Mouse (Mus musculus) forebrain, embryonic 11.5 days (tissue): ENCODE results near the gene Gm9044. TPM values are rescaled to one million over a fixed set of nuclear protein-coding genes. Genes with fewer than 3 reads are reported as not detected.
"Not testable (repeated sequence)": the region's sequence is repeated elsewhere in the genome, so short reads cannot be mapped to it uniquely, and the experiment has no call there.

Source experiments
- ATAC-seq: fragments of 200-750 bp; cut with Nextera tagmentation; replicated peaks from 2 replicates; pipeline ENCODE4 v1.8.0; 2017; ENCODE audit warnings: moderate TSS enrichment; ENCODE audit not compliant: low FRiP score
- DNase-seq: peaks from one replicate; pipeline ENCODE4 v3.0.0-alpha.2; 2017; ENCODE audit warnings: low spot score
- H3K27ac ChIP-seq: fragments of 300-500 bp; sonication (generic); 2 replicates; pipeline ENCODE4 v1.5.1; 2014; ENCODE audit warnings: low read depth, low read length
- H3K27me3 ChIP-seq: fragments of 300-500 bp; sonication (generic); 2 replicates; pipeline ENCODE4 v1.6.1; 2014; ENCODE audit warnings: mild to moderate bottlenecking, low read length, mixed read lengths; ENCODE audit not compliant: control insufficient read depth, insufficient read depth
- H3K36me3 ChIP-seq: fragments of 300-500 bp; sonication (generic); 2 replicates; pipeline ENCODE4 v1.6.1; 2014; ENCODE audit warnings: mild to moderate bottlenecking, low read length, moderate library complexity, mixed read lengths; ENCODE audit not compliant: control insufficient read depth, insufficient read depth
- H3K4me1 ChIP-seq: fragments of 300-500 bp; sonication (generic); replicated peaks from 2 replicates; pipeline ENCODE4 v1.6.1; 2014; ENCODE audit warnings: low read length, mixed read lengths; ENCODE audit not compliant: control insufficient read depth, insufficient read depth
- H3K4me2 ChIP-seq: fragments of 300-500 bp; sonication (generic); 2 replicates; pipeline ENCODE4 v1.6.1; 2014; ENCODE audit warnings: low read depth, mild to moderate bottlenecking, low read length, moderate library complexity, mixed read lengths; ENCODE audit not compliant: severe bottlenecking
- H3K4me3 ChIP-seq: fragments of 300-500 bp; sonication (generic); 2 replicates; pipeline ENCODE4 v1.5.1; 2014; ENCODE audit warnings: low read depth, low read length
- H3K9ac ChIP-seq: fragments of 300-500 bp; sonication (generic); 2 replicates; pipeline ENCODE4 v1.6.1; 2014; ENCODE audit warnings: low read length
- H3K9me3 ChIP-seq: fragments of 300-500 bp; sonication (generic); 2 replicates; pipeline ENCODE4 v1.6.1; 2016; ENCODE audit warnings: low read length, mixed read lengths; ENCODE audit not compliant: control insufficient read depth
- WGBS: fragments of 180-500 bp; shearing (Covaris S2); extraction: QIAGEN DNeasy Blood & Tissue Kit; methylation state at CpG from one replicate; pipeline ENCODE4 v1.1.7; 2014; 5-methylcytosine and 5-hydroxymethylcytosine counted together
- polyA plus RNA-seq: library from polyadenylated mRNA; unstranded; fragments of >200 nt; fragmentation: Nextera tagmentation; extraction: Ambion mirVana; gene quantifications from 2 replicates; pipeline ENCODE4 v1.2.1, GENCODE M21; 2014

Gm9044 gene
- not detected in 2 replicates for polyA plus RNA-seq

- H3K4me1 ChIP-seq, H3K27ac ChIP-seq, H3K36me3 ChIP-seq, ATAC-seq, H3K4me3 ChIP-seq, H3K4me2 ChIP-seq, H3K9ac ChIP-seq, H3K27me3 ChIP-seq, DNase-seq, H3K9me3 ChIP-seq: not testable (repeated sequence)
- no CpG with 5 or more reads among the region's 14 CpGs for WGBS
Observed at GRCm38 (mm10) chr10:118332308-118332707, at the start of gene Gm9044. Gene Gm9044, minus strand, starts transcription at chr10:118332408.

DNA sequence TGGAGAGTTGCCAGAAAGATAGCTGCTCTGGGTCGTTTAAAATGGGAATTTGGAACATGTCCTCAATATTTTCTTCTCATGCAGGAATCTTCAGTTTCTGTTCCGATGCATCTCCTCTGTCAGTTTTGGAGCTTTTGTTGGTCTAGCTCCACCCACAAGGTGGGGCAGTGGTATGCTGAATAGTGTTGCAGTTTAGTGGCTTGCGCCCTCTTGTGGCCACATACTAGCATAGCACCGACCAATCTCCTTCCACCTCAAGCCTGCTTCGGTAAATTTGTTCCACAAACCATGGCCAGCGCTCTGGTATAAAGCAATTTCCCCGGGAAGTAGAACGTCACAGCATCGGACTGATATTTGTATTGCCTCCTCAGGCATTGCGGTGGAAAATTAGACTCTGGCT lies 38.2 kb upstream of the Gm9044 start:
- Histone ChIP-seq H3K27ac (no peak overlapping the region), H3K9me3 (no peaks in the 10 kb centered on the region), H3K36me3 (no peaks in the 10 kb centered on the region), H3K9ac (no peak overlapping the region; the same call in 1 of the 2 replicates), H3K4me3 (no peak overlapping the region), H3K4me1 (no peaks in the 10 kb centered on the region), H3K4me2 (peak overlapping the region; percentile 32; the same call in 1 of the 2 replicates), H3K27me3 (no peaks in the 10 kb centered on the region)
- ATAC-seq (peak; percentile 96), DNase-seq (peak; percentile 90)
- WGBS = 13% methylated on average over 10 of the region's 10 CpGs

- Histone ChIP-seq H3K27me3 (no peaks in the 10 kb centered on the region), H3K4me2 (no peak overlapping the region), H3K36me3 (no peaks in the 10 kb centered on the region), H3K27ac (no peak overlapping the region), H3K9ac (no peak overlapping the region), H3K4me3 (no peak overlapping the region), H3K4me1 (no peaks in the 10 kb centered on the region), H3K9me3 (no peaks in the 10 kb centered on the region)
- no peak for DNase-seq
- ATAC-seq = no peak
- WGBS = 82% methylated on average over 9 of the region's 9 CpGs
Observed at GRCm38 (mm10) chr10:118369518-118369917, 37.3 kb upstream of the Gm9044 start.

DNA sequence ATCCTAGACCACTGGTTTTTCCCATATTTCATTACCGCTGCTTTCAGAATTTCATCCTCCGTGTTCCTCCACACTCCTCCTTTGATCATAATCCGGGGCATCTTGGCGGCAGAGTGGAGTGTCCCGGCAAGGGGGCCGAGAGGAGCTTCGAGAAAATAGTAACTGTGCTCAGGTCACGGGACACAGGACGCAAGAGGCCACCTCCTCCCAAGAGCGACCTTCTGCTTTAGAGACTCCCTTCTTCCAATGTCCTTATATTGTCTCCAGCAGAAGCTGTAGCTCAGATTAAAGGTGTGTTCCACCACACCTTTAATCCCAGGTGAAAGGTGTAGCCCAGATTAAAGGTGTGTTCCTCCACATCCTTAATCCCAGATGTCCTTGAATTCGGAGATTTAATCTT lies 21.8 kb upstream of the Gm9044 start, which contains the start of gene Gm9049:
Gene Gm9049 (minus strand): TSS at position 101 of the 400 bp plus-strand sequence.
- H3K27ac ChIP-seq, H3K4me2 ChIP-seq, H3K9me3 ChIP-seq, H3K4me3 ChIP-seq, H3K9ac ChIP-seq, ATAC-seq, H3K27me3 ChIP-seq, H3K36me3 ChIP-seq, DNase-seq, H3K4me1 ChIP-seq: not testable (repeated sequence)
- WGBS = 86% methylated on average over 1 of the region's 11 CpGs

- H3K4me3 ChIP-seq, H3K36me3 ChIP-seq, H3K27me3 ChIP-seq, ATAC-seq, H3K9me3 ChIP-seq, H3K4me2 ChIP-seq, H3K4me1 ChIP-seq, H3K27ac ChIP-seq, DNase-seq, H3K9ac ChIP-seq: not testable (repeated sequence)
- WGBS = 88% methylated on average over 1 of the region's 14 CpGs
Observed at GRCm38 (mm10) chr10:118348579-118348978, 16.4 kb upstream of the Gm9044 start, which contains the start of gene Gm9048. Gene Gm9048, minus strand, starts transcription at chr10:118348679.

GRCm38 (mm10) chr10:118343155-118343554 lies 10.9 kb upstream of the Gm9044 start, which contains the start of gene Gm9046:
Gene Gm9046, minus strand, starts transcription at chr10:118343255.
- no CpG with 5 or more reads among the region's 14 CpGs for WGBS

DNA sequence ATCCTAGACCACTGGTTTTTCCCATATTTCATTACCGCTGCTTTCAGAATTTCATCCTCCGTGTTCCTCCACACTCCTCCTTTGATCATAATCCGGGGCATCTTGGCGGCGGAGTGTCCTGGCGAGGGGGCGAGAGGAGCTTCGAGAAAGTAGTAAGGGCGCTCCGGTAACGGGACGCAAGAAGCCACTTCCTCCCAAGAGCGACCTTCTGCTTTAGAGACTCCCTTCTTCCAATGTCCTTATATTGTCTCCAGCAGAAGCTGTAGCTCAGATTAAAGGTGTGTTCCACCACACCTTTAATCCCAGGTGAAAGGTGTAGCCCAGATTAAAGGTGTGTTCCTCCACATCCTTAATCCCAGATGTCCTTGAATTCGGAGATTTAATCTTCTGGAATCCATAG lies 5.5 kb upstream of the Gm9044 start, which contains the start of gene Gm9045:
Gene Gm9045 (minus strand): TSS at position 101 of the 400 bp plus-strand sequence.
- H3K9ac ChIP-seq, H3K27ac ChIP-seq, H3K4me1 ChIP-seq, ATAC-seq, H3K27me3 ChIP-seq, H3K36me3 ChIP-seq, DNase-seq, H3K4me3 ChIP-seq, H3K4me2 ChIP-seq, H3K9me3 ChIP-seq: not testable (repeated sequence)
- WGBS = no CpG with 5 or more reads among the region's 14 CpGs

More at GRCm38 (mm10) chr10:118343155-118343554, 10.9 kb upstream of the Gm9044 start, which contains the start of gene Gm9046:
- H3K27ac ChIP-seq, DNase-seq, H3K9ac ChIP-seq, H3K9me3 ChIP-seq, H3K27me3 ChIP-seq, ATAC-seq, H3K4me2 ChIP-seq, H3K36me3 ChIP-seq, H3K4me3 ChIP-seq, H3K4me1 ChIP-seq: not testable (repeated sequence)

DNA sequence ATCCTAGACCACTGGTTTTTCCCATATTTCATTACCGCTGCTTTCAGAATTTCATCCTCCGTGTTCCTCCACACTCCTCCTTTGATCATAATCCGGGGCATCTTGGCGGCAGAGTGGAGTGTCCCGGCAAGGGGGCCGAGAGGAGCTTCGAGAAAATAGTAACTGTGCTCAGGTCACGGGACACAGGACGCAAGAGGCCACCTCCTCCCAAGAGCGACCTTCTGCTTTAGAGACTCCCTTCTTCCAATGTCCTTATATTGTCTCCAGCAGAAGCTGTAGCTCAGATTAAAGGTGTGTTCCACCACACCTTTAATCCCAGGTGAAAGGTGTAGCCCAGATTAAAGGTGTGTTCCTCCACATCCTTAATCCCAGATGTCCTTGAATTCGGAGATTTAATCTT lies 5.3 kb downstream of the Gm9044 start, which contains the start of gene Gm9040:
Gene Gm9040 (minus strand): TSS at position 101 of the 400 bp plus-strand sequence.
- not testable (repeated sequence) for H3K4me3 ChIP-seq, ATAC-seq, H3K27ac ChIP-seq, H3K9me3 ChIP-seq, H3K36me3 ChIP-seq, H3K4me1 ChIP-seq, H3K27me3 ChIP-seq, DNase-seq, H3K4me2 ChIP-seq, H3K9ac ChIP-seq
- no CpG with 5 or more reads among the region's 11 CpGs for WGBS

DNA sequence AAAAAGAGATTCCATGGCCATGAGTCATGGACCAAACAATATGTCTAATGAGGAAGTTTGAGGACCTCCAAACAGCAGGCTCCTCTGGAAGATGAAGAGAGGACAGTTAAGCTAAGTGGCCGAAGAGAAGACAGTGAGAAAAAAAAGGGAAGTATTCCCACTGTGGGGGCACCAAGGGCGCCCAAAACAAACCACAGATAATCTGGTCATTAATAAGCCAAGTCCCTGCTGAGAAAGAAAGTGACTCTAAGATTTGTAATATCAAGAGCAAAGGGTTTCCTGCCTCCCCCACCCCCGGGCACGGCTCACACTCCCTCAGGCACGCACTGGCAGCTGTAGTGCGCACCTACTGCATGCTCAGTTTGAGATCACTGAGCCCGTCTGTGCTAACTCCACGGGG lies 13.2 kb downstream of the Gm9044 start:
- H3K27ac ChIP-seq = no peak overlapping the region
- H3K9ac ChIP-seq = no peak overlapping the region
- H3K36me3 ChIP-seq = no peaks in the 10 kb centered on the region
- 89% methylated on average over 8 of the region's 8 CpGs for WGBS
- H3K4me3 ChIP-seq = no peak overlapping the region
- H3K9me3 ChIP-seq = no peaks in the 10 kb centered on the region
- no peaks in the 10 kb centered on the region for H3K27me3 ChIP-seq
- no peaks in the 10 kb centered on the region for H3K4me1 ChIP-seq
- no peak overlapping the region for H3K4me2 ChIP-seq
- DNase-seq = no peak
- ATAC-seq = no peak
